Mouse (Mus musculus) spleen, adult 2 months (tissue): ENCODE results near the gene Ell. TPM values are rescaled to one million over a fixed set of nuclear protein-coding genes. Genes with fewer than 3 reads are reported as not detected.
"Not testable (repeated sequence)": the region's sequence is repeated elsewhere in the genome, so short reads cannot be mapped to it uniquely, and the experiment has no call there.

Experiments
- DNase-seq, 2 experiments: peaks; one replicate each; pipeline versions ENCODE4 v3.0.0 to v3.0.0-alpha.2; 2012 to 2021; ENCODE audit warnings: low spot score in 2 of 2, low read depth in 1 of 2
- H3K27ac ChIP-seq: fragments of 200-500 bp; 2 replicates; pipeline ENCODE4 v1.5.1; 2012; ENCODE audit warnings: low read length, inconsistent platforms; ENCODE audit not compliant: insufficient read depth
- H3K27me3 ChIP-seq: fragments of 200-500 bp; 2 replicates; pipeline ENCODE4 v1.6.1; 2012; ENCODE audit warnings: mild to moderate bottlenecking, moderate library complexity, low read length, inconsistent platforms; ENCODE audit not compliant: control insufficient read depth, insufficient read depth
- H3K36me3 ChIP-seq: fragments of 200-500 bp; 2 replicates; pipeline ENCODE4 v1.6.1; 2012; ENCODE audit warnings: mild to moderate bottlenecking, low read length, inconsistent platforms; ENCODE audit not compliant: control insufficient read depth, insufficient read depth
- H3K4me1 ChIP-seq: fragments of 200-500 bp; 2 replicates; pipeline ENCODE4 v1.6.1; 2011; ENCODE audit warnings: inconsistent platforms; ENCODE audit not compliant: control insufficient read depth, insufficient read depth, insufficient read length
- H3K4me3 ChIP-seq: fragments of 200-500 bp; 2 replicates; pipeline ENCODE4 v1.5.1; 2011; ENCODE audit warnings: mild to moderate bottlenecking, inconsistent platforms; ENCODE audit not compliant: insufficient read depth, insufficient read length; ENCODE audit errors: extremely low read depth
- CTCF ChIP-seq: fragments of 200-500 bp; IDR thresholded peaks from 2 replicates; pipeline ENCODE4 v1.5.1; 2011; ENCODE audit warnings: mild to moderate bottlenecking, inconsistent platforms; ENCODE audit not compliant: insufficient read depth, insufficient read length, insufficient replicate concordance; ENCODE audit errors: extremely low read depth
- POLR2A ChIP-seq: fragments of 200-500 bp; IDR thresholded peaks from 2 replicates; pipeline ENCODE4 v1.6.1; 2011; ENCODE audit warnings: low read depth, low read length, inconsistent platforms
- WGBS: fragments of 180-500 bp; shearing (Covaris S2); methylation state at CpG from one replicate; pipeline ENCODE4 v1.1.7; 2018; 5-methylcytosine and 5-hydroxymethylcytosine counted together
- polyA plus RNA-seq: library from polyadenylated mRNA; depleted of rRNA; stranded (reverse); fragments of >200 nt; gene quantifications from 2 replicates; pipeline ENCODE4 v1.2.3, GENCODE M21; 2012

Gene Ell
- polyA plus RNA-seq, 1 experiment = 21.3 TPM

- no peaks in the 10 kb centered on the region for H3K4me1 ChIP-seq
- 92% methylated on average over 3 of the region's 3 CpGs for WGBS
- DNase-seq = no peak
- H3K4me3 ChIP-seq = no peak overlapping the region
- H3K27me3 ChIP-seq = no peaks in the 10 kb centered on the region
- no peak for TF ChIP-seq CTCF
- peaks cover 20% of the 10 kb centered on the region for H3K36me3 ChIP-seq
- no peak overlapping the region for H3K27ac ChIP-seq
These were observed 38.0 kb downstream of the Ell start for GRCm38 (mm10) chr8:70577207-70577606.

DNA sequence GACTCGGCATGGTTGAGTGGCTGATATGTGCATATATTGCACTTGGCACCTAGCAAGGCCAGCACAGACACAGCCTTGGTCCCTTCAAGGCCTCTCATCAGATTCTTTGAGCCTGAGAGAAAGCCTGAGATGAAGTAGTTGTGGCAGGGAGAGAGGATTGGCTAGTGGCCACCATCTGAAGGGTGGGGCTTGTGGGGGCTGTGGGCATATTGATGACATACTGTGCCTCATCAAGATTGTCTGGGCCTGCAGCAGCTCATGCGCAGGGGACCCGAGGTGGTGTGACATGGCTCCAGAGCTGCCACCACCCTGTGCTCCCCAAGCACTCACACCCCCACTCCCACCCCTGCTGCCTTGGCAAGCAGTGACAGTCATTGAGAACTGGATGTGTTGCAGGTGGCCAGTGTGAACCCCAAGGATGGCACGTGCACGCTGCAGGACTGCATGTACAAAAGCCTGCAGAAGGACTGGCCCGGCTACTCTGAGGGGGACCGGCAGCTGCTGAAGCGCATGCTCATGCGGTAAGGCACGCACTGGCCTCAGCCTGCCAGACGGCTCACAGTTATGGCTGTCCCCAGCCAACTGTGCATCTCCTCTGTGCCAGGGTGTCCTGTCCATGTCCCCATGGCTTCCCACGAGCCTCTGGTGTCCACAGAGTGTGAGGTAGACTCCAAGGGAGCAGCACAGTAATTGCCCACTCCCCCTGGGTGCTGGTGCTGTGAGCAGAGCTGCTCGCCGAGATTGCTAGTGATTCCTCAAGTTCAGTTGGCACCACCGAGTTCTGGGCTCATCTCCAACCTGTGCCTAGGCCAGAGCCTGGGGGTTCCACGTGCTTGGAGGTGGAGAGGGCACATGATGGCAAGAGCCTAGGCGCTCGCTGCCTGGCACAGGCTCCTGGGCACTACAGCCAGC is 44.5 kb downstream of the Ell start:
- TF ChIP-seq POLR2A (no peak), CTCF (no peak)

GRCm38 (mm10) chr8:70584606-70585257 is 45.5 kb downstream of the Ell start:
- 95% methylated on average over 9 of the region's 9 CpGs for WGBS
- DNase-seq = no peak

More for the DNA sequence above, 44.5 kb downstream of the Ell start:
- no peak for DNase-seq
- Histone ChIP-seq H3K4me3 (no peak overlapping the region), H3K4me1 (no peaks in the 10 kb centered on the region), H3K27ac (no peak overlapping the region), H3K27me3 (no peaks in the 10 kb centered on the region), H3K36me3 (peaks cover 42% of the 10 kb centered on the region)
- 86% methylated on average over 18 of the region's 18 CpGs for WGBS

GRCm38 (mm10) chr8:70585258-70585652 is 46.0 kb downstream of the Ell start:
- H3K36me3 ChIP-seq = peaks cover 35% of the 10 kb centered on the region

More at GRCm38 (mm10) chr8:70584606-70585257, 45.5 kb downstream of the Ell start:
- Histone ChIP-seq H3K27me3 (no peaks in the 10 kb centered on the region), H3K27ac (no peak overlapping the region), H3K4me1 (no peaks in the 10 kb centered on the region), H3K4me3 (no peak overlapping the region), H3K36me3 (peaks cover 35% of the 10 kb centered on the region)
- no peak for TF ChIP-seq POLR2A
- TF ChIP-seq CTCF = no peak

GRCm38 (mm10) chr8:70587955-70588354 is 48.7 kb downstream of the Ell start:
- 95% methylated on average over 4 of the region's 4 CpGs for WGBS
- not testable (repeated sequence) for H3K27ac ChIP-seq, DNase-seq, H3K27me3 ChIP-seq, H3K4me1 ChIP-seq, H3K4me3 ChIP-seq
- H3K36me3 ChIP-seq = peaks cover 24% of the 10 kb centered on the region

More at GRCm38 (mm10) chr8:70585258-70585652, 46.0 kb downstream of the Ell start:
- TF ChIP-seq CTCF (peak; percentile 82), POLR2A (no peak)
- no peaks in the 10 kb centered on the region for H3K4me1 ChIP-seq
- no peak overlapping the region for H3K4me3 ChIP-seq
- no peaks in the 10 kb centered on the region for H3K27me3 ChIP-seq
- H3K27ac ChIP-seq = no peak overlapping the region
- WGBS = 58% methylated on average over 7 of the region's 7 CpGs
- peak in 1 of 2 experiments; percentile 49 for DNase-seq

DNA sequence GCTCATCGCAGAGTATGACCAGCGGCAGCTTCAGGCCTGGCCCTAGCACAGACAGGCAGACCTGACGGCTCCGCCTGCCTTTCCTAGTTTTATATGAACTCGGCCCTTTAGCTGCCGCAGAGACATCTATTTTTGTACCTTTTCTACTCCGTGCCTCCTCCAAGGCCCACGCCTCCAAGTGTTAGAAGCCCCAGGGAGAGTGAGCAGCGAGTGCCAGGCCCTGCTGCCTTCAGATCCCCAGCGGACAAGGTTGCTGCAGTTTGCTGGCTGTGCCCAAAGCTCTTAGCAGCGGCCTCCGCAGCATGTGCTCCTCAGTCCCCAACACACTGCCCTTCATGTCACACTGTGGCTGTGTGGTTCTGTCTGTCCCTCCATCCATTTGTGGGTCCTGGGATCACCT is 52.3 kb downstream of the Ell start:
- H3K4me1 ChIP-seq = peaks cover 9% of the 10 kb centered on the region
- no peak for DNase-seq
- no peaks in the 10 kb centered on the region for H3K27me3 ChIP-seq
- TF ChIP-seq POLR2A (no peak), CTCF (no peak)
- peaks cover 9% of the 10 kb centered on the region for H3K36me3 ChIP-seq
- WGBS = 95% methylated on average over 12 of the region's 12 CpGs
- H3K27ac ChIP-seq = no peak overlapping the region
- H3K4me3 ChIP-seq = no peak overlapping the region

DNA sequence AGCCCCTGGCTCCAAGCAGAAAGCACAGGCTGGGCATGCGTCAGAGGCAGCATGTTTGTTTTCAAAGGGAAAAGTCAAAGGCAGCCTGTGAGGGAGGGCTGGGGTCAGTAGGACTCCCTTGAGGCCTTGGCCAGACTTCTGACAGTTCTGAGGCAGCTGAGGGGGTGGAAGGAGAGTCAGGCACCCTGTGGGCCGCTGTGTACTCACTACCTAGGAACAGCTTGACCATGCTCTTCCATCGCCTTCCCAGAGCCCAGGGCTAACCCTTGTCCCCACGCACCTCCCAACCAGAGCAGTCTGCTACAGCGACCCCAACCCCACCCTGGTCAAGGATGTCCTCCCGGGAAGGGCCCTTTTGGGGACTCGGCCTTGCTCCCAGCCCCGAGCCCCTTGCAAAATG is 53.9 kb downstream of the Ell start:
- DNase-seq = no peak
- Histone ChIP-seq H3K4me3 (no peak overlapping the region), H3K27ac (peak overlapping the region; percentile 49; the same call in 1 of the 2 replicates)

More for the DNA sequence above, 53.9 kb downstream of the Ell start:
- Histone ChIP-seq H3K27me3 (no peaks in the 10 kb centered on the region), H3K36me3 (peaks cover 18% of the 10 kb centered on the region), H3K4me1 (peaks cover 9% of the 10 kb centered on the region)
- no peak for TF ChIP-seq POLR2A
- no peak for TF ChIP-seq CTCF
- WGBS = 85% methylated on average over 8 of the region's 8 CpGs
